In genomic region chr2:64606864-64607263, GRCm38 (mm10) we compare ENCODE assay signal across 21 mouse cellular contexts.
"Had no signal": no experiment of that assay in that cellular context is flagged by ENCODE, and none has a peak within 500 bp of the region (broad histone marks: within the 10 kb centered on the region; RNA-seq: fewer than 3 reads in every experiment).

No protein-coding gene starts in this region.

- H3K27me3 ChIP-seq: limb, embryonic 13.5 days; liver, embryonic 12.5 days; liver, embryonic 15.5 days; lung, embryonic 15.5 days; megakaryocyte, embryonic 14.5 days; neural tube, embryonic 12.5 days; neural tube, embryonic 15.5 days had no signal

- H3K27ac ChIP-seq: kidney, postnatal 0 days; layer of hippocampus, adult 2 months; limb, embryonic 10.5 days; limb, embryonic 13.5 days; liver, embryonic 12.5 days; liver, embryonic 15.5 days; lung, embryonic 15.5 days; neural tube, embryonic 12.5 days; neural tube, embryonic 15.5 days had no signal

- H3K9ac ChIP-seq: limb, embryonic 13.5 days; liver, embryonic 12.5 days; liver, embryonic 15.5 days; lung, embryonic 15.5 days; neural tube, embryonic 12.5 days; neural tube, embryonic 15.5 days had no signal

- H3K36me3 ChIP-seq: limb, embryonic 10.5 days; limb, embryonic 13.5 days; liver, embryonic 12.5 days; liver, embryonic 15.5 days; lung, embryonic 15.5 days; neural tube, embryonic 12.5 days; neural tube, embryonic 15.5 days had no signal

- H3K9me3 ChIP-seq: limb, embryonic 10.5 days; limb, embryonic 13.5 days; liver, embryonic 12.5 days; liver, embryonic 15.5 days; lung, embryonic 15.5 days; neural tube, embryonic 12.5 days; neural tube, embryonic 15.5 days had no signal

- DNase-seq: kidney, adult 2 months; kidney, postnatal 25 days; layer of hippocampus, adult 9-11 months; liver; lung, adult 18-20 months; lung, postnatal 10 days; lung, postnatal 36 days; thymus, adult 18-20 months; thymus, postnatal 14 days; thymus, postnatal 4 days had no signal

- H3K4me3 ChIP-seq: layer of hippocampus, adult 2 months; limb, embryonic 10.5 days; limb, embryonic 13.5 days; liver, embryonic 12.5 days; liver, embryonic 15.5 days; lung, embryonic 15.5 days; megakaryocyte, embryonic 14.5 days; neural tube, embryonic 12.5 days; neural tube, embryonic 15.5 days had no signal

- H3K4me2 ChIP-seq: limb, embryonic 13.5 days; liver, embryonic 12.5 days; liver, embryonic 15.5 days; lung, embryonic 15.5 days; neural tube, embryonic 12.5 days; neural tube, embryonic 15.5 days had no signal

- ATAC-seq: intestine, postnatal 0 days; liver, embryonic 12.5 days had no signal

- H3K4me1 ChIP-seq: limb, embryonic 10.5 days; limb, embryonic 13.5 days; liver, embryonic 12.5 days; liver, embryonic 15.5 days; lung, embryonic 15.5 days; megakaryocyte, embryonic 14.5 days; neural tube, embryonic 12.5 days; neural tube, embryonic 15.5 days had no signal
